Mouse (Mus musculus) ES-Bruce4 (cell line): Measurements from ENCODE around the gene Limk2. TPM values are rescaled to one million over a fixed set of nuclear protein-coding genes. Genes with fewer than 3 reads are reported as not detected.
A peak's percentile ranks its signal among the peaks of the same experiment; 100 is the strongest.

ENCODE experiments used
- H3K27ac ChIP-seq: 2 replicates; pipeline ENCODE4 v1.5.1; 2012; ENCODE audit warnings: low read length, inconsistent platforms; ENCODE audit not compliant: insufficient read depth
- H3K27me3 ChIP-seq: 2 replicates; pipeline ENCODE4 v1.6.1; 2012; ENCODE audit warnings: mild to moderate bottlenecking, low read length, inconsistent platforms; ENCODE audit not compliant: control insufficient read depth, poor library complexity, insufficient read depth, severe bottlenecking
- H3K36me3 ChIP-seq: 2 replicates; pipeline ENCODE4 v1.6.1; 2012; ENCODE audit warnings: inconsistent platforms, mild to moderate bottlenecking, low read length, moderate library complexity; ENCODE audit not compliant: control insufficient read depth, poor library complexity, insufficient read depth, severe bottlenecking
- H3K4me1 ChIP-seq: one replicate; pipeline ENCODE4 v1.8.1; 2011; ENCODE audit warnings: low read length; ENCODE audit not compliant: control insufficient read depth, insufficient read depth
- H3K4me3 ChIP-seq: 2 replicates; pipeline ENCODE4 v1.5.1; 2011; ENCODE audit warnings: low read depth, mild to moderate bottlenecking, low read length
- H3K9ac ChIP-seq: 2 replicates; pipeline ENCODE4 v1.6.1; 2012; ENCODE audit warnings: low read depth, mild to moderate bottlenecking, inconsistent platforms; ENCODE audit not compliant: poor library complexity, severe bottlenecking
- H3K9me3 ChIP-seq: replicated peaks from 2 replicates; pipeline ENCODE4 v1.6.1; 2012; ENCODE audit warnings: mild to moderate bottlenecking, low read length, inconsistent platforms; ENCODE audit not compliant: control insufficient read depth, poor library complexity, insufficient read depth, severe bottlenecking
- CTCF ChIP-seq: IDR thresholded peaks from one replicate; pipeline ENCODE4 v1.8.1; 2011; ENCODE audit warnings: low read depth, low read length
- EP300 ChIP-seq: IDR thresholded peaks from 2 replicates; pipeline ENCODE4 v1.6.1; 2011; ENCODE audit warnings: low read depth, low read length; ENCODE audit not compliant: insufficient read depth
- POLR2A ChIP-seq: IDR thresholded peaks from one replicate; pipeline ENCODE4 v1.8.1; 2011; ENCODE audit warnings: low read length; ENCODE audit not compliant: insufficient read depth
- polyA plus RNA-seq: library from polyadenylated mRNA; stranded (reverse); fragments of >200 nt; gene quantifications from 2 replicates; pipeline ENCODE4 v1.2.4, GENCODE M21; 2011; ENCODE audit warnings: low read depth; ENCODE audit not compliant: missing spikeins, insufficient read depth, insufficient read length

Limk2 gene
- polyA plus RNA-seq, 1 experiment = 186 TPM

GRCm38 (mm10) chr11:3368983-3369382 lies 40.0 kb downstream of the Limk2 start:
- Histone ChIP-seq H3K4me3 (peak overlapping the region; percentile 47; the same call in 1 of the 2 replicates), H3K36me3 (no peaks in the 10 kb centered on the region), H3K27ac (peak overlapping the region; percentile 91), H3K27me3 (no peaks in the 10 kb centered on the region), H3K4me1 (peaks cover 9% of the 10 kb centered on the region), H3K9ac (peak overlapping the region; percentile 58), H3K9me3 (no peaks in the 10 kb centered on the region)
- TF ChIP-seq CTCF = no peak
- no peak for TF ChIP-seq POLR2A
- TF ChIP-seq EP300 = no peak; the same call in 1 of the 2 replicates

GRCm38 (mm10) chr11:3366411-3366810 lies 42.6 kb downstream of the Limk2 start:
- H3K27me3 ChIP-seq = no peaks in the 10 kb centered on the region
- no peaks in the 10 kb centered on the region for H3K36me3 ChIP-seq
- H3K4me3 ChIP-seq = no peak overlapping the region
- TF ChIP-seq CTCF (no peak), EP300 (peak; percentile 80), POLR2A (no peak)
- H3K9me3 ChIP-seq = no peaks in the 10 kb centered on the region
- peaks cover 9% of the 10 kb centered on the region for H3K4me1 ChIP-seq
- no peak overlapping the region for H3K9ac ChIP-seq
- peak overlapping the region; percentile 14 for H3K27ac ChIP-seq

DNA sequence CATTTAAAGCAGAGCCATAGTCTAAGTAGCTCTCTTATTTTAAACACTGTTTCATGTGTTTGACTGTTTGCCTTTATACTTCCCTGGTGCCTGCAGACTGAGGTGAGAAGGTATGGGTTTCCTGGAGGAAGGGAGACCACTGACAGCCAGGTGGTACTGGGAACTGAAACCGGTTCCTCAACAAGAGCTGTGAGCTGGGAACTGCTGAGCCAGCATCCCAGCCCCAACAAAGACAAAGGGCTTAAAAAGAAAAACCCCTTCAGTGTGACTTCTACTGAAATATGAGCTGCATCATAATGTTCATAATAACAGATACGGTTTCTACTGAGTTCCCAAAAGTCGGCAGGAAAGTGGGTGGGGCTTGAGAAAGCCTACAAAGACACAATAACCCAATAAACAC lies 46.1 kb downstream of the Limk2 start:
- no peaks in the 10 kb centered on the region for H3K27me3 ChIP-seq
- H3K4me3 ChIP-seq = no peak overlapping the region
- H3K4me1 ChIP-seq = peaks cover 6% of the 10 kb centered on the region
- TF ChIP-seq POLR2A = no peak
- no peak for TF ChIP-seq CTCF
- no peak for TF ChIP-seq EP300
- H3K9ac ChIP-seq = no peak overlapping the region
- H3K36me3 ChIP-seq = peaks cover 17% of the 10 kb centered on the region
- H3K27ac ChIP-seq = no peak overlapping the region
- H3K9me3 ChIP-seq = no peaks in the 10 kb centered on the region

DNA sequence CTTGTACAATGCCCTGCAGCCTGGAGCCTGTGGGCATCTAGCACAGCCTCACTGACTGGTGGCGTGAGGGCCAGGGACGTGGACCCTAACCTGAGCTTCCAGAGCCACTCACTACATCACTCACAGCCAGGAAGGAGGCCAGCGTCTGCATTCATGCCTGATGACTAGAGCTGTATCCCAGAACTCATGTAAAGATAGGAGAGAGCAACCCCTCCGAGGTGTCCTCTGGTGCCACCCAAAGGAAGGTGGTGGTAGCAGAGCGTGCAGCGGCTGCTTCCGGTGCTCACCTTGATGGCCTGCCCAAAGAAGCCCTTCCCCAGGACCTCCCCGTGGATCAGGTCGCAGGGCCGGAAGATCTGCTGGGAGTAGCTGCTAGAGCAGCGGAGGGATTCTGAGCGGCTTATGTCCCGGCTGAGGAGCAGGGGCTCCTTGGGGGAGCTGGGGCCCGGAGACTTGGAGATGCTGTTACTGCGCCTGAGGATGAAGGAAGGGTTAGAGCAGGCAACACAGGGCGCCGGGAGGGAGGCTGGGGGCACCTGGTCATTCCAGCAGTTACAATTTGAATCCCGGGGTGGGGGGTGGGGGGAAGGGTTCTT lies 55.9 kb downstream of the Limk2 start:
- peaks cover 29% of the 10 kb centered on the region for H3K36me3 ChIP-seq
- H3K9ac ChIP-seq = peak overlapping the region; percentile 46
- H3K4me1 ChIP-seq = peaks cover 2% of the 10 kb centered on the region
- H3K4me3 ChIP-seq = peak overlapping the region; percentile 54
- no peaks in the 10 kb centered on the region for H3K27me3 ChIP-seq
- no peak for TF ChIP-seq EP300
- TF ChIP-seq POLR2A = no peak
- peak; percentile 57 for TF ChIP-seq CTCF
- no peaks in the 10 kb centered on the region for H3K9me3 ChIP-seq
- no peak overlapping the region; the same call in 1 of the 2 replicates for H3K27ac ChIP-seq

GRCm38 (mm10) chr11:3352131-3352530 lies 56.9 kb downstream of the Limk2 start:
- TF ChIP-seq EP300 (no peak), CTCF (no peak), POLR2A (no peak)
- Histone ChIP-seq H3K9me3 (no peaks in the 10 kb centered on the region), H3K27ac (no peak overlapping the region), H3K4me1 (peaks cover 2% of the 10 kb centered on the region), H3K9ac (no peak overlapping the region), H3K4me3 (no peak overlapping the region), H3K36me3 (peaks cover 24% of the 10 kb centered on the region), H3K27me3 (no peaks in the 10 kb centered on the region)

DNA sequence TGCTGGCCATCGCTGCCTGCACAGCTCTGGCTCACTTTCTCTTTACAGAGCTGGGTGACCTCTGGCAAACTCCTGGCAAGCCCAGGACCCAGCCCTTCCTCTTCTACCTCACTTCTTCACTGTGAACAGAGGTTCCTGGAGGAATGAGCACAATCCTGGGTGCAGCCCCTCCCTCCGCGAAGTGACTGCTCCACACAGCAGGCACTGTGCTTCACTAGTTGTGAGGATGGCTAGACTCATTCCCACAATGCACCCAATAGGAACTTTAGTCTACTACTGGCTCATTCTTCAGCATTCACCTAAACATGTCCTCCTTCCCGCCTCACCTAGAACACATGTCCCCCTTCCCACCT lies 59.7 kb downstream of the Limk2 start:
- TF ChIP-seq POLR2A (no peak), EP300 (no peak), CTCF (no peak)
- Histone ChIP-seq H3K9ac (no peak overlapping the region), H3K27ac (peak overlapping the region; percentile 98)

More for the DNA sequence above, 59.7 kb downstream of the Limk2 start:
- H3K4me3 ChIP-seq = no peak overlapping the region
- peaks cover 2% of the 10 kb centered on the region for H3K4me1 ChIP-seq
- H3K27me3 ChIP-seq = no peaks in the 10 kb centered on the region
- H3K9me3 ChIP-seq = no peaks in the 10 kb centered on the region
- peaks cover 37% of the 10 kb centered on the region for H3K36me3 ChIP-seq
